Mouse (Mus musculus) lung, embryonic 16.5 days (tissue): ENCODE data around the gene Slc25a41. TPM values are rescaled to one million over a fixed set of nuclear protein-coding genes. Genes with fewer than 3 reads are reported as not detected.

Source experiments
- ATAC-seq: fragments of 200-750 bp; cut with Nextera tagmentation; 2 replicates; pipeline ENCODE4 v1.8.0; 2017; ENCODE audit warnings: low read depth, mild to moderate bottlenecking, moderate library complexity
- H3K27ac ChIP-seq: fragments of 300-500 bp; sonication (generic); 2 replicates; pipeline ENCODE4 v1.5.1; 2014; ENCODE audit warnings: mild to moderate bottlenecking, control low read depth, low read length
- H3K27me3 ChIP-seq: fragments of 300-500 bp; sonication (generic); 2 replicates; pipeline ENCODE4 v1.6.1; 2014; ENCODE audit warnings: low read depth, low read length, mixed read lengths; ENCODE audit not compliant: control insufficient read depth, insufficient read depth
- H3K36me3 ChIP-seq: fragments of 300-500 bp; sonication (generic); 2 replicates; pipeline ENCODE4 v1.6.1; 2014; ENCODE audit warnings: low read length; ENCODE audit not compliant: control insufficient read depth, insufficient read depth
- H3K4me1 ChIP-seq: fragments of 300-500 bp; sonication (generic); replicated peaks from 2 replicates; pipeline ENCODE4 v1.6.1; 2014; ENCODE audit warnings: low read length, mixed read lengths; ENCODE audit not compliant: control insufficient read depth, insufficient read depth
- H3K4me2 ChIP-seq: fragments of 300-500 bp; sonication (generic); 2 replicates; pipeline ENCODE4 v1.6.1; 2014; ENCODE audit warnings: low read depth, low read length, control low read depth
- H3K4me3 ChIP-seq: fragments of 300-500 bp; sonication (generic); 2 replicates; pipeline ENCODE4 v1.5.1; 2014; ENCODE audit warnings: mild to moderate bottlenecking, low read length, control low read depth
- H3K9ac ChIP-seq: fragments of 300-500 bp; sonication (generic); 2 replicates; pipeline ENCODE4 v1.6.1; 2014; ENCODE audit warnings: low read length, control low read depth
- H3K9me3 ChIP-seq: fragments of 300-500 bp; sonication (generic); 2 replicates; pipeline ENCODE4 v1.6.1; 2016; ENCODE audit warnings: low read length; ENCODE audit not compliant: control insufficient read depth
- WGBS: fragments of 180-500 bp; shearing (Covaris S2); extraction: QIAGEN DNeasy Blood & Tissue Kit; methylation state at CpG from one replicate; pipeline ENCODE4 v1.1.7; 2014; 5-methylcytosine and 5-hydroxymethylcytosine counted together
- polyA plus RNA-seq: library from polyadenylated mRNA; unstranded; fragments of >200 nt; fragmentation: Nextera tagmentation; extraction: Ambion mirVana; gene quantifications from 2 replicates; pipeline ENCODE4 v1.2.1, GENCODE M21; 2015

Gene Slc25a41
- polyA plus RNA-seq, 1 experiment from 2014 or later: not detected

DNA sequence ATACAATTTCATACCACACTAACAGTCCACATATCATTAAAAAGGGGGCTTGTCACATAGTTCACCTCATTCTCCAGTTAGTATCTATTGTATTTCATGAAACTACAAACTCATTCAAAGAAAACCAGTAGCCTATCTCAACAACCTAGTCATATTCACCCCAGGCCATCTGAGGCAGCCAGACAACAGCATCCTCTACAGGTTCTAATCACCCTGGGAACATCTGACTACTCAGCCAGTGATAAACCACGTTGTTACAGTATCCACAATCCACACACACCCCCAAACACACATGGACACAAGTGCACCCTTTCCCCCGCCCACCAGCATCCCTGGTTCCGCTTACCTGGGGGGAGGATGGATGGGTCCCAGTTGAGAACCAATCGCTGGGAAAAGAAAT is 14.0 kb downstream of the Slc25a41 start:
- H3K4me1 ChIP-seq: peaks cover 14% of the 10 kb centered on the region
- ATAC-seq: no peak
- H3K4me3 ChIP-seq: no peak overlapping the region
- no peak overlapping the region for H3K27ac ChIP-seq
- H3K4me2 ChIP-seq: no peak overlapping the region
- no peak overlapping the region for H3K9ac ChIP-seq
- H3K36me3 ChIP-seq: peaks cover 44% of the 10 kb centered on the region
- no peaks in the 10 kb centered on the region for H3K9me3 ChIP-seq
- WGBS: 89% methylated on average over 4 of the region's 4 CpGs
- H3K27me3 ChIP-seq: no peaks in the 10 kb centered on the region

DNA sequence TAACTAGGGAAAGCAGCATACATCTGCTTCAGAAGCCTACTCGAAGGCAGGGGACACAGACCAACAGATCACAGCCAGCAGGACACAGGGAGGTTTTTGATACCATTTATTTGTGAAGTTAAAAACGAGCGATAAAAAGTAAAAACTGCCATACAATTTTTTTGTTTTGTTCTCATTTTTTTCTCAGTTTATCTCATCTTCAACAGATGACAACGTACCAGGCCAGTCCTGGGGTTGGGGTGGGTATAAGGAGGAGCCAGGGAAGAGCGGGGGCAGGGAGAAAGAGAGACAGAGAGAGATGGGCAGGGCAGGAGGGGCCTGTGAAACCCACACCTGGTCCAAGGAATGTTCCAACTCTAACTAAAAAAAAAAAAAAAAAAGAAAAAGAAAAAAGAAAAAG is 20.5 kb downstream of the Slc25a41 start:
- Histone ChIP-seq H3K4me2 (no peak overlapping the region), H3K4me3 (no peak overlapping the region), H3K27ac (no peak overlapping the region), H3K27me3 (no peaks in the 10 kb centered on the region), H3K9me3 (no peaks in the 10 kb centered on the region), H3K36me3 (peaks cover 43% of the 10 kb centered on the region), H3K4me1 (no peaks in the 10 kb centered on the region), H3K9ac (no peak overlapping the region)
- no peak for ATAC-seq
- 88% methylated on average over 5 of the region's 5 CpGs for WGBS

DNA sequence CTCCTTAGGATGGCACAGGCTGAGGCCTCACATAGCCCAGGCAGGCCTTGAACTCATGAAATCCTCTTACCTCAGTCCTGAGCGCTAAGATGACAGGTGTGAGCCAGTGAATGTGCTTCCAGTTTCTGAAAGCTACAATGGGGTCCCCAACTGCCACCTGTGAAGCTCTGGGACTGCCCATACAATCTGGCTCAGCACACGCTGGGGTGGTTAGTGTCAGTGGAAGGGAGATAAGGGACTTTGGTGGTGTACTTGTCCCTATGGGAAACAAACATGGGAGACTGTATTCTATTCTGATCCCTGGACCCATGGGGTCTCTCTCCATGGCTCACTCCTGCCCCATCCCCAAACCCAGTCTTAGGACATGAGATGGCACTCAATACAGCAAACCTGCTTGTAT is 21.8 kb downstream of the Slc25a41 start:
- WGBS: 66% methylated on average over 2 of the region's 2 CpGs
- Histone ChIP-seq H3K27ac (no peak overlapping the region), H3K27me3 (no peaks in the 10 kb centered on the region), H3K4me2 (no peak overlapping the region), H3K36me3 (peaks cover 31% of the 10 kb centered on the region), H3K4me1 (no peaks in the 10 kb centered on the region), H3K9me3 (no peaks in the 10 kb centered on the region), H3K4me3 (no peak overlapping the region), H3K9ac (no peak overlapping the region)
- ATAC-seq: no peak

DNA sequence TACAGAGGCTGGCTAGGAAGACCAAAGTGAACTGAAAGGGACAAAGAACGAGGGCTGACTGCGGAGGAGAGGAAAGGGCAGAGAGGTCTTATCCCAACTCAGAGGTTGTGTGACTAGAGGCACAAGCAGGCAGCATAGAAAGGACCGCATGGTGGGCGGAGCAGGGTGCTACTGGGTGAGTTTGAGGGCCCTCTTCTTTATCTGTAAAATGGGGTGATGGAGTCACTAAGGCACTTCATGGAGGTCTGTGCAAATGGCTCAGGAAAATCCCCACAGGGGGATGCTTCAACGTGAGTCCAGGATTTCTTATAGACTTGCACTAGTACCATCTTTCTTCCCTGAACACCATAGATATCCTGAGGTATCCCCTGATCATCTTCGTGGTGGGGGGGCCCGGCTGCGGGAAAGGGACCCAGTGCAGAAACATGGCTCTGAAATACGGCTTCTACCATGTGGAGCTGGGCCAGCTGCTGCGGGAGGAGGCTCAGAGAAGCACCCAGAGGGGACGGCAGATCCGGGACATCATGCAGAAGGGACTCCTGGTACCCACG is 29.1 kb downstream of the Slc25a41 start:
- peak overlapping the region; percentile 92 for H3K27ac ChIP-seq
- H3K4me1 ChIP-seq: peaks cover 17% of the 10 kb centered on the region
- WGBS: 64% methylated on average over 13 of the region's 13 CpGs
- no peak for ATAC-seq
- H3K36me3 ChIP-seq: peaks cover 5% of the 10 kb centered on the region; the same call in 1 of the 2 replicates
- H3K9me3 ChIP-seq: no peaks in the 10 kb centered on the region
- peak overlapping the region; percentile 78 for H3K9ac ChIP-seq
- H3K27me3 ChIP-seq: no peaks in the 10 kb centered on the region
- peak overlapping the region; percentile 79 for H3K4me2 ChIP-seq
- H3K4me3 ChIP-seq: peak overlapping the region; percentile 67

DNA sequence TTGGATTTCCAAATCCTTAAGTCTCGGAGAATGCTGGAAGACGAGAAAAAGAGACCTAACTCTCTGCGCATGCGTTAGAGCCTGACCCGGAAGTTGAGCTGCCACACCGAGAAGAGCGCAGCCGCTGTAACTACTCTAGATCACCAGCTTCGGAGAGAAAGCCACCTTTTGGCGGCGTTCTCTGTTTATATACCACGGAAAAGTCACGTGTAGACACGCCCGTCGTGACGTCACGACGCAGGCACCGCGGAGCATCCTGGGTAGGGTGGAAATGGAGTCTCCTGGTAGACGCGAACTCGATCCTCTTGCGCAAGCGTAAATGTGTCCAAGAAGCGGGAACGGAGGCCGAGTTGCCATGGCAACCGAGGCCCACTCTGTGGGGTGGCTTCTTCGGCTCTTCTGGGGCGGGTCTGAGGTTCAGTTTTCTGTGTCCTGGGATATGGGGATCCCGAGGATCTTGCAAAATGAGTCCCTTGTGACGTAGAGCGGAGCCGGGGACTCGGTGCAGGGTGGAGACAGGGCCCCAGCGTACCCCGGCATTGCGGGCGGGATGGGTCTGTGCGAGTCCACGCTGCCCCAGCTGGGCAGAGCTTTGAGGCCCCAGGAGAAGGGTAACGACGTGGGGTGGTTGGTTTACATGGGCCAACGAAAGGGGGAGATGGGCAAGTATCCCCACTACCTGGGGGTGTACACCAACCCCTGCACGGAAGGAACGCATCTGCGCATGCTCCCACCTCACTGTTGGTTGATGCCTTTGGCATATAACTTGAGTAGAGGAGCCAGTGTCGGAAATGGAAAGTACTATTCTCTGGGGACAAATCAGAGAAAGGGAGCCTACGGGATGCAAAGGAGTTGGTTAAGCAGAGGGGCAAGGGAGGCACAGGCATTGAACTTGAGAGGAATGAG is 30.0 kb downstream of the Slc25a41 start, which contains the start of the genes Gtf2f1 and Gm17949:
TSS of gene Gtf2f1 (minus strand) at position 53 of the 906 bp plus-strand sequence.
TSS of gene Gm17949 (plus strand) at position 234 of the 906 bp plus-strand sequence.
- H3K4me3 ChIP-seq: peak within 1 kb of the TSS; percentile 67
- H3K4me1 ChIP-seq: peaks cover 17% of the 10 kb centered on the region
- H3K36me3 ChIP-seq: peaks cover 13% of the 10 kb centered on the region
- under 1% methylated on average over 51 of the region's 51 CpGs for WGBS
- peak within 1 kb of the TSS; percentile 92 for H3K27ac ChIP-seq
- H3K4me2 ChIP-seq: peak within 1 kb of the TSS; percentile 79
- H3K9me3 ChIP-seq: no peaks in the 10 kb centered on the region
- peak; percentile 94 for ATAC-seq
- H3K27me3 ChIP-seq: no peaks in the 10 kb centered on the region
- H3K9ac ChIP-seq: peak within 1 kb of the TSS; percentile 78

DNA sequence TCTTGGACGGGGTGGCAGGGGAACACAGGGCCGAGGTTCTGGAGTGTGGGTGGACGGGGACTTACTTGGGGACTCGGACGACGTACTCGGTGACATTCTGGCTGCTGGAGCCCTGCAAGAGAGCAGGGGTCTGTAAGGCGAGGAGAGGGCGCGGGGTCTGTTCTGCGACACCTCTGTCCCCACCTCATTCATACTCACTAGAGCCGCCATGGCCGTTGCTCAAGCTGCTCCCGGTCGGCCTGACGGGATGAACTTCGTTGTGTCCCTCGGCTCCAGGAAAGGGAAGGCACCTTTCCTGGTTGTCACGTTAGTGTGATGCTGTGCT is 30.6 kb downstream of the Slc25a41 start:
- Histone ChIP-seq H3K9me3 (no peaks in the 10 kb centered on the region), H3K36me3 (peaks cover 18% of the 10 kb centered on the region), H3K4me1 (peaks cover 17% of the 10 kb centered on the region), H3K27me3 (no peaks in the 10 kb centered on the region), H3K4me2 (peak overlapping the region; percentile 76), H3K27ac (peak overlapping the region; percentile 53), H3K9ac (peak overlapping the region; percentile 67), H3K4me3 (peak overlapping the region; percentile 67)
- 0% methylated on average over 19 of the region's 19 CpGs for WGBS
- peak; percentile 29 for ATAC-seq

DNA sequence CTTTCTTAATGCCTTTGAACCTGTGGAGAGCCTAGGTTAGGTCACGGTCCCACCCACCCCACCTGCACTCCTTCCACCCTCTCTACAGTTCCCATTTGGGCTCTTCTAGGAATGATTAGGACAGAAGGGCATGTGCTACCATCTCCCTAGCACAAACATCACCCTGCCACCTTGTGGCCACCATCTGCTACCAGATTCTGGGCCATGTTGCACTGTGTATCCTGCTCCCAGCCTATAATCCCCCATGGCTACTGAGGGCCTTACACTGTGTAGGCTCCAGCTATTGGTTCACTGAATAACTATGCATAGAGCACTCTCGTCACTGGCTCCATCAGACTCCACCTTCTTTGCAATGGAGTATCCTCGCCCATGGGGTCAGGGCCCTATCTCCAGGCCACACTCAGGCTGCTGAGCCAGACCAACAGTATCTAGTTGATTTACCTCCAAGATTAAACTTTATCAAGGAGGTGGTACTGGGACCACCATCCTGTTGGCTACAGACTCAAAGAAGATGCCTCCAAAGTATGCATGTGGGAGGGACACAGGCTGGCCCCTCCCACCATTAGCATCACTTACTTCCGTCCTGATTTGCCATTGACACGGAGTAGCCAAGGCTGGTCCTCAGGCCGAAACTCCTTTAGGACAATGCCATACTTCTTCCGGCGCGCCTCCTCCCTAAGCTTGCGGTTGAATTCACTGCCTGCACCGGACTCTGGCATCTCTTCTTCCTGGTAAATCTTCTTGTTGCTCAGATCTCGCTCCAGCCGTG is 34.1 kb downstream of the Slc25a41 start:
- peaks cover 13% of the 10 kb centered on the region for H3K4me1 ChIP-seq
- peaks cover 36% of the 10 kb centered on the region for H3K36me3 ChIP-seq
- ATAC-seq: no peak
- H3K4me3 ChIP-seq: no peak overlapping the region
- 91% methylated on average over 13 of the region's 13 CpGs for WGBS
- no peaks in the 10 kb centered on the region for H3K27me3 ChIP-seq
- no peak overlapping the region for H3K27ac ChIP-seq
- H3K9ac ChIP-seq: no peak overlapping the region
- no peaks in the 10 kb centered on the region for H3K9me3 ChIP-seq
- H3K4me2 ChIP-seq: no peak overlapping the region

DNA sequence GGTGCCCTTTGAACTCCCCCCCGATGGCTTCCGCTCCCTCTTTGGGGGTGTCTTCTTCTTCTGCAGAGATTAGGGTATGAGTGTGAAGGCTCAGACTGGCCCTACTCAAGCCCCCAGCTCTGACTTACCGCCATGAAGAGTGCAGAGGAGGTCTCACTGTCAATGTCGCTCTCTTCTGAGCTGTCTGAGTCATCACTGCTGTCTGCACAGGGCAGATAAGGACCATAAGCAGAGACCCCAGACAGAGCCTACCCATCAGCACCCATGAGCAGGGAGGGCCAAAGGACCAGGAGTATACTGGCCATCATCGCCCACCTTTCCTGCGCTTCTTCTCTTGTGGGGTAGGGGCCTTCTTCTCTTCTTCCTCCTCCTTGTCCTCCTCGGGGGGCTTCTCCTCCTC is 37.5 kb downstream of the Slc25a41 start:
- Histone ChIP-seq H3K4me1 (no peaks in the 10 kb centered on the region), H3K9ac (no peak overlapping the region), H3K4me3 (no peak overlapping the region), H3K4me2 (no peak overlapping the region), H3K36me3 (peaks cover 42% of the 10 kb centered on the region), H3K27ac (no peak overlapping the region), H3K9me3 (no peaks in the 10 kb centered on the region), H3K27me3 (no peaks in the 10 kb centered on the region)
- no peak for ATAC-seq
- 80% methylated on average over 7 of the region's 7 CpGs for WGBS

DNA sequence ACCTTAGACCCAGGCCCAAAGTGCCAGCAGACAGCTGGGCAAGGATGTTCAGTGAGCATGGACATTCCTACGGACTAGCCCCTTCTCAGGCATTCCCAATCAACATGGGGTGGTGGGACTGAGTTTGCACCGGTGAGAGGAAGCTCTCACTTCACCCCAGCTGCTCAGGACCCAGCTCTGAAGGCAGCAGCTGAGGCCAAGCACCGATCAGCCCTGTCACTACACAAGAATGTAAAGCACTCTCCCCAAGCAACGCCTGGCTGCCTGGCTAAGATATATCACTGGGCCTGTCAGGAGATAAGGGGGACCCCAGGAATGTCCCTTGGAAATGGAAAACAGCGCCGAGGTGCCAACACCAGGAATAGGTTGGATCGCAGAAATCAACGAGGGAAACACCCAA is 40.2 kb downstream of the Slc25a41 start:
- H3K9ac ChIP-seq: no peak overlapping the region
- ATAC-seq: no peak
- no peak overlapping the region for H3K27ac ChIP-seq
- WGBS: 41% methylated on average over 8 of the region's 8 CpGs
- no peak overlapping the region for H3K4me3 ChIP-seq
- no peaks in the 10 kb centered on the region for H3K27me3 ChIP-seq
- H3K4me1 ChIP-seq: peaks cover 5% of the 10 kb centered on the region
- no peak overlapping the region for H3K4me2 ChIP-seq
- no peaks in the 10 kb centered on the region for H3K9me3 ChIP-seq
- H3K36me3 ChIP-seq: peaks cover 29% of the 10 kb centered on the region
